Mouse (Mus musculus) right cerebral cortex, adult 2 months (tissue): ENCODE measurements at regions not wholly inside any gene's neighbourhood (a gene's known extent, or its start where the extent isn't known, plus 50 kb on each side); places are given as distances from the start of the nearest gene placed in this dataset.
A peak's percentile ranks its signal among the peaks of the same experiment; 100 is the strongest.

Experiments used
- DNase-seq, 2 experiments: peaks; one replicate each; pipeline ENCODE4 v3.0.0; 2021 to 2022; ENCODE audit warnings: low spot score in 2 of 2

DNA sequence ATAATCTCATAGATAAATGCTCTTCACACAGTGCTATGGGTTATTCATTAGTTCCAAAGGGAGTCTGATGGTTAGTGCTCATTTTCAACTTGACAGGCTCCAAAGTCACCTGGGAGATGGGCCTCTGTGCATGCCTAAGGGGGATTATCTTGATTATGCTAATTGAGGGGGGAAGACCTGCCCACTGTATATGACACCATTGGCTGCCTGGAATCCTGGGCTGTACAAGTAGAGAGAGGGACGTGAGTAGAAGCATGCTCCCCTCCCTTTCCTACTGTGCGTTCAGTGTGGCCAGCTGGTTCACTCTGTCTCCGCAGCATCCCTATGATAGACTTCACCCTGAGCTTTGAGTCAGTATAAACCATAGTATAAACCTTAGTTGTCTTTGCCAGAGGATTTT is 300.8 kb downstream of the Gpat3 start:
- DNase-seq, result no peak

- no peak for DNase-seq
These were observed 279.5 kb downstream of the Gpat3 start for GRCm38 (mm10) chr5:101124941-101125453.

- DNase-seq, result no peak
These were observed 277.4 kb downstream of the Gpat3 start for GRCm38 (mm10) chr5:101122914-101123313.

DNA sequence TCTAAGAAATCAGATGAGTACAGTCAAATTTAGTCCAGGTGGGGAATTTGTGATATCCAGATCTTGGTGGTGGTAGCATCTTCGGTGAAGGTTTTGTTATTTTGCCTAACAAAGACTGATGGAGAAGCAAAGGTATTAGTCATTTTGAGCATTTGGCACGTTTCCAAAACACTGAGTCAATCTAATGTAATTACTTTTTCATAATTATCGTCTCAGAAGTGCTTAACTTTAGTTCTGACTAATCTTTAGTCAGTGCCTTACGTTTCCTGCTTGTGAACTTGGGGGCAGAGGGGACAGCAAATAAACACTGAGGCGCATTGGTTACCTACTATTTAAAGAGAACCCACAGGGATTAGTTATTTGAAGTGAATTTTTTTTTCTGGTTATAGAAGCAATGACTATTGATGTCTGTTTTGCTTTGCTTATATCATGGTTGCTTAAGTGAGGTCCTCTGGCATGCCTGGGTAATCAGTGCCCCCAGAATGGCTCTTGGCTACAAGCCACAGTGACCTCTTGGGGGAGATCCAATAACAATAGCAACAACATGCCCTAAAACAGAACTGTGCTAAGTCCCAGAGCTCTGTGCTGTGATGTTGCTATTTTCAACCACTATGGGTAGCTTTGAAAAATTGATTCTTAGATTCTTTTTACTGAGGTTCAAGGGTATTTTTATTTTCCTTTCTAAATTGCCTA is 275.1 kb downstream of the Gpat3 start:
- DNase-seq, result no peak

GRCm38 (mm10) chr5:101112151-101112769 is 266.7 kb downstream of the Gpat3 start:
- no peak for DNase-seq

DNA sequence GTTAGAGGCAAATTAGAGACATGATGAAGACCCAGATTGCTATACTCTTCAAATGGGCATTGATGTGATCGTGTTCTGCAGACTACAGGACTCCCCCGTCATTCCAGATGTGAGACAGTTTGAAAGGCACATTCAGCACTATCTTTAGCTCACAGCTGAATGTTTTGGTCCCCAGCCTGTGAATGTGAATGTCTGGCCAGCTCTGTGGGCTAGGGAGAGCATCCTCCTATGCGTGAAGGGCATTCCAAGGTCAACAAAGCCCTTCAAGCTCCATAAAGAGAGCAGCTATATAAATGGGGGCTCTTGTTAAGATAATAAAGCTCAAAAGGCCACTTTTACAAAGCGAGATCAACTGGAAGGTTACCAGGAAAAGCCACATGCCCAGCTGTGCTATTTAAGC is 266.1 kb downstream of the Gpat3 start:
- no peak for DNase-seq

GRCm38 (mm10) chr5:101100975-101101699 is 255.6 kb downstream of the Gpat3 start:
- DNase-seq, result no peak

DNA sequence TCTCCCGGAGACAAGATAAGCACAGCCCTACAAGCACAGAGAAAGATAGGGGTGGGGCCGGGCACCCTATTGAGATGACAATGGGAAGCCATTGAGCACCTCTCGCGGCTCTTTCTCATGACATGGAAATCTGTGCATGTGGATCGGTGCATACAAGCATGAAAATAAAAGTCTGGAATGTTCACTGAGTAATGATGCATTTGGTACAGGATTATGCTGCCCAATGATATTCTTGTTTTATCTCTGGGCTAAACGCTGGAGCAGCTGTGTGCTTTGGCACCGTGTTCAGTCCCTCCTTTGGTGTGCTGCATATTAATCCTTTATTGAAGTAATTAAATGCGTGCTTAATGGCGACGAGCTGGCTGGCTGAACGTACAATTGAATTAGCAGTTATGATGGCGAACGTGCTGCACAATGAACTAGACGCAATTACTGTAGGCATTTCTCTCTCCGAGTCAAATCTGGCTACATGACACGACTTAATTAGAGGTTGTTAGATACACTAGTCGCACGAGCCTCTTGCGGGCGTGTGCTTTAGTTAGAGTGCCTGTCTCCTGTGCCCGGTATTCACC is 245.6 kb downstream of the Gpat3 start:
- peak in 1 of 2 experiments; percentile 12 for DNase-seq

DNA sequence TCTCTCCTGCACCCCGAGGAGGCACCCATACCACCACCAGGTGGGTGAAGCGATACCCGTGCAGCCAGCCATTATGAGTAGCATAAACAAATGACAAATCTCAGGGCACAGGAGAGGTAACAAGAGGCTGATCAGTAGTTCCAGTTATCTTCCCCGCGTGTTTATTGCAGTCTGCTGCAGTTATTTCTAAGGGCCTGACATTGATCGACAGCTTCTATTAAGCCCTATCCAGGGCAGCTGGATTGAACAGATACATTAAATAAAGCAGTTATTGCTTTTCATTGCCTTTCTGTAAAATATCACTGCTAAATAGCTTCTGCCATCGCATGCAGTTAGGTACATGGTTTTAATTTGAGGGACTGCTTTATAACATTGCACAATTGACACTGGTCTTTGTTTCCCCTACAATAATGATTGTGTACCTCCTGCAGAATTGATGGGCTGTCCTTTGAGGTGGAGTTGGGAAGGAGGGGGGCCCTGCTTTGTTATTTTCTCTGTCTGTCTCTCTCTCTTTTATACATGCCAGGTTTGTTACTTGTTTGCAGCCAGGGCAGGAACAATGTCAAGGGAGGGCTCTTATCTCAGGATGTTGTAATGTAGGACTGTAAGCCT is 245.0 kb downstream of the Gpat3 start:
- no peak for DNase-seq

DNA sequence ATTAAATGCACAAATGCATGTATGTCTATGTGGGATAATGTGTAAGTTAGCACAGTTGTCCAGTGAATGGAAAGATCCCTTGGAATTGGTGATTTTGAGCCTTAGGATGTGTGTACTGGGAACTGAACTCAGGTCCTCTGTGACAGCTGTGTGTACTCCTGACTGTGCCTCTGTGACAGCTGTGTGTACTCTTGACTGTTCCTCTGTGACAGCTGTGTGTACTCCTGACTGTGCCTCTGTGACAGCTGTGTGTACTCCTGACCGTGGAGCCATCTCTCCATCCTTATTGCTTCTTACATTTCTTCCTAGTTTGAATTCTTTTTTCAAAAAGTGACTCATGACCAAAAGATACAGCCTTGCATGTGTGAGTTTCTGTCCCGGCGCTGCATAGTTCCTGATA is 239.7 kb downstream of the Gpat3 start:
- DNase-seq, result no peak

DNA sequence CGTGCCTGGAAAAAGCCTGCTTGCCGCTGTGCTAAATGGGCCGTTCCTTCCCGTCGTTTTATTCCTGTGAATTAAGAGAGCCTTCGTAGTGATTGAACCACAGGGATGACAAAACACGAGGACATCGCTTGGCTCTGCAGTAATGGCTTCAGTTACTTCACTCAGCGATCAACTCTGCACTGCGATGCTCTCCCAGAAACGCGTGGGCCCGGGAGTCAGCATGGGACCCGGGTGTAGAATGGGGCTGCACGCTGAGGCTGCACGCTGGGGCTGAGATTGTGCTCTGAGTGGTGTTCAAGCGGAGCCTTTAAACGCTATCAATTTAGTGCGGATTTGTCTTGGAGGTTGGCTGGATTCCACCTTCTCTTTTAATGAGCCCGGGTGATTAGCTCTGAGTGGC is 237.1 kb downstream of the Gpat3 start:
- no peak for DNase-seq

DNA sequence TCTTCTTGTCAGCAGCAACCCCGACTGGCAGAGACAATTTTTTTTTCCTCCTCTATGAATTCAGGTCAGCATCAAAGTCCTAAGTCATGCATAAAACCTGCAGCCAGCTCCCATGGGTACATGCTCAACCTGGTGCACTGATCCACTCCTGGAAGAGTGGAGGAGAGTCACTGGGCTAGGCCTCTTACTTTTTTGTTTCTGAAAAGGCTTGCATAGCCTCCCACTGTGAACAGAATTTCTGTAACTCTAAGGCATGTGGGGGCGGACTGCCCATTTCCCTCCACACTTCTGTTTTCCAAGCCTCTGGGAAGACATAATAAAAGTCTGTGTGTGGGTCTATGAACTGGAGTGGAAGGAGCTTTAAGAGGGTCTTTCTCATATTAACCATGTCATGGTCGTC is 218.8 kb downstream of the Gpat3 start:
- DNase-seq, result no peak

DNA sequence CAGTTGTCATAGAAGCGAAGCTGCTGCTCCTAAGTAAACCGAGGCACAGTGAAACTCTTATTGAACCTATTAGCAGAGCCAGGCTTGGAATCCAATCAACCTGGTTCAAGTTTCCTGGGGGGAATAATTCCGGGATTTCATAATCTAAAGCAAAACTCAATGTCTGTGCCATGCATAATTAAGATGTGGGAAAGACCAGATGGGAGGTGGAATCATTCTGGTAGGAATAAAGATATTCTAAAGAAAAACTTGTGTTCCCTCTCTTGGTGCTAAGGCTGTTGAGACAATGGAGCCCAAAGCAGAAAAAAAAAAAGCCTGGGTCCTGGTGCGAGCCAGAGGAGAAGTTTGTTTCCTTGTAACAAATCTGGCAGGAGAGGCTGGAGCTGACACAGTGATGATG is 217.7 kb downstream of the Gpat3 start:
- DNase-seq, result no peak

DNA sequence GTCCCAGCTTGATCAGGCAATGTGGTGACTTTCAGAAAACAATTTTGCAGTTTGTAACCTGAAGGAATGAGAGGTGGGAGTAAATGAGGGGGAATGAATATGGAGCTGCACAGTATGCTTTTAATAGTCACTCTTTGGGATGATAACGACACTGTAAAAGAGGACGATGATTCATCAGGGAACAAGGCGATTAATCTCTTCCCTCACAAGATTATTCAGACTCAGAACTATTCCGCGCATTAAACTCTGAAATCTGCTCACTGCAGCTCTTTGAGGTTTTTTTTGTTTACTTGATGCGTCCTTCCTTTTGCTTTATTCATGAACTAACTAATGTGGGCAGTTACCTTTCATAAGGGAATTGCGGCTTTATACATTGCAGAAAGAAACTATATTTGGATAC is 206.1 kb downstream of the Gpat3 start:
- DNase-seq, result peak in 1 of 2 experiments; percentile 8

GRCm38 (mm10) chr5:101040488-101040887 is 195.0 kb downstream of the Gpat3 start:
- DNase-seq, result no peak

DNA sequence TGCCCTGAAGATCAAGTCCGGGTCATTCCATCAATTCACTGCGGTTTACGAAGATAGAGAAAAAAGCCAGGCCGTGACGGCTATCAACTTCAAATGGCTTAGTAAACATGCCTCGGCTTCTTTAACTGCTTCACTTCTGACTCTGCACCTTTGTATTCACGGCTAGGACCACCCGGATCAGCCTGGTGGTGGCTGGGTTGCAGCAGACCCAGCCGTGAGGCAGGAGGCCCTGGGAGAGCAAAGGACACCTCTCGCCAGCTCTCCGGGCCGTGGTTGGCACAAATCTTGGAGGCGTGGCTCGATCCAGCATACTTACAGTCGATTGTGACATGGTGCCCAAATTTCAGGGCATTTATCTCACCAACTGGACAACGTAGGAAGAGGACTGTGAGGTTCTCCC is 187.5 kb downstream of the Gpat3 start:
- no peak for DNase-seq

GRCm38 (mm10) chr5:101032147-101032900 is 186.8 kb downstream of the Gpat3 start:
- no peak for DNase-seq

DNA sequence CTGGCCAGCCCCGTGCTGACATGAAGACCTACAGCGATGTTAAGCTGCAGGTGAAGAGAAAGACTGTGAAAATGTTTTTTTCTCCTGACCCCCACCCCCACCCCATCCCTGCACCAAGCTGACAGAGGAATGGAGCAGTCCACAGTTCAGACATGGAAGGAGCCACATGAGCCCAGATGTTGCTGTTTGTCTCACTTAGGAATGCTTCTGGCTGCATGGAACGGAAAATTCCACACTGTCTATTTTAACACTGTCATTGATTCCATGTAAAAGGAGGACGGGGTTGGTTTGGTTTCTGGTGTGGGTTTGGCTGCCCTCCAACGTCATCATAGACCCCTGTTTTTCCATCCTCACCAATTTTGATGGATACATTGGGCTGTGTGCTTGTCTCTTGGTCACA is 179.3 kb downstream of the Gpat3 start:
- DNase-seq, result no peak

- peak in 1 of 2 experiments; percentile 3 for DNase-seq
These were observed 178.3 kb downstream of the Gpat3 start for GRCm38 (mm10) chr5:101023784-101024183.

- DNase-seq, result peak; percentile 88 to 90
These were observed 175.3 kb downstream of the Gpat3 start for GRCm38 (mm10) chr5:101020784-101021183.

DNA sequence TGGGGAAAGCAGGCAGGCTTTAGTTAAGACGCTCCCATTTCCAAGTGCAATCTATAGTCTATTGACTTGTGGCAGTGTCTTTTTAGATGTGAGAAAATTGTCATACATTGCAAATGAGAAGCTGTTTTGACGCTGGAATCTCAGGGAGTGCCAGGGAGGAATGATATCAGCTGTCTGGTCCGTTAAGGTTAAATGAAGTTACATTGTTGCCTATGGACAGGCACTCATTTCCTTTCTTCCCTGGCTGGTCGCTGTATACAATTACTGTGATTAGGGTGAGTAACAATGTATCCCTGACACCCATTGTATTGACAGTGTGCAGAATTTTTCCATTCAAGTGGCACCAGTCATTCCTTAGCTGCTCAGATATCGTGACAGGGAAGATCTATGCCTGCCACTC is 168.3 kb downstream of the Gpat3 start:
- DNase-seq, result no peak
